Mouse (Mus musculus) cerebellum, adult 11-12 months (tissue): Measurements from ENCODE around the gene Upf3b.
A peak's percentile ranks its signal among the peaks of the same experiment; 100 is the strongest.

Experiments
- DNase-seq: peaks from one replicate; pipeline ENCODE4 v3.0.0; 2022

Upf3b gene

DNA sequence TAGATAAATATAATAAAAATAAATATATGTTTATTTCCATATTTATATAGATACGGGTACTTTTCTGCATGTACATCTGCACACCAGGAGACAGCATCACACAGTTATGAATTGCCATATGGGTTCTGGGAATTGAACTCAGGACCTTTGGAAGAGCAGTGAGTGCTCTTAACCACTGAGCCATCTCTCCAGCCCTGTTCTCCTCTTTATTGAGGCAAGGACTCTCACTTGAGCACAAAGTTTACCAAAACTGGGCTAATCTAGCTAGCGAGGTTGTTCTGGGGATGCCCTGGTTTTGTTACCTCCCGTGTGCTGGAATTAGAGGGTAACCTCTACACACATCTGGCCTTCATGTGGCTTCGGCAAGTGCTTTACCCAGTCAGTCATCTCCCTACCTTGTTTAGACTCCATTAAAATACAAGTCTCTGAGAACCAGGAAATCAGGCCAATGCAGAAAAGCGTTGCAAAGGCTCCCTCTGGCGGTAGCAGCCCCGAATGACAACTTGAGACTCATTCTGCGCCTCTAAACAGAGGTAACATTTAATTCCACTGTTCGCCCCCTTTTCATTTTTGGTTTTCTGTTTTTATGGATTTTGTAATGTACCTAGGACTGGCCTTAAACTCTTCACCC lies 35.7 kb downstream of the Upf3b start:
- DNase-seq: peak; percentile 21

- DNase-seq: no peak
These were observed 41.4 kb downstream of the Upf3b start for GRCm38 (mm10) chrX:37068766-37069165.

GRCm38 (mm10) chrX:37067299-37067698 lies 42.8 kb downstream of the Upf3b start:
- no peak for DNase-seq

DNA sequence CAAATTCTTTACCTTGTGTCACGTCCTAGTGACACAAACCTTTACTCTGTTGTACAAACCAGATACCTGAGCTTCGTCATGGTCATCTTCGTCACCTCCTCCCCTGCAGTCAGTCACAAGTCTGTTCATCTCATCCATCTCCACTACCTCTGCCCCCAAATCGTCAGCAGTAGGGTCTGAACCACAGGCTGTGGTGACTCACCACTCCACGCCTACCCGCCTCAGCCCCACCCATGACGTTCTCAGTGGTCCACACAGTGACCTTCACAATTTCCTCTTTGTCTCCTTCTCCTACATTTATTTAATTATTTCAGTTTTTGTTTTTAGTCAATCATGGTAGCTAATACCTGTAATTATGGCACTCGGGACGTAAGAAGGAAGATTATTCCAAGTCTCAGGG lies 46.2 kb downstream of the Upf3b start:
- DNase-seq: no peak

DNA sequence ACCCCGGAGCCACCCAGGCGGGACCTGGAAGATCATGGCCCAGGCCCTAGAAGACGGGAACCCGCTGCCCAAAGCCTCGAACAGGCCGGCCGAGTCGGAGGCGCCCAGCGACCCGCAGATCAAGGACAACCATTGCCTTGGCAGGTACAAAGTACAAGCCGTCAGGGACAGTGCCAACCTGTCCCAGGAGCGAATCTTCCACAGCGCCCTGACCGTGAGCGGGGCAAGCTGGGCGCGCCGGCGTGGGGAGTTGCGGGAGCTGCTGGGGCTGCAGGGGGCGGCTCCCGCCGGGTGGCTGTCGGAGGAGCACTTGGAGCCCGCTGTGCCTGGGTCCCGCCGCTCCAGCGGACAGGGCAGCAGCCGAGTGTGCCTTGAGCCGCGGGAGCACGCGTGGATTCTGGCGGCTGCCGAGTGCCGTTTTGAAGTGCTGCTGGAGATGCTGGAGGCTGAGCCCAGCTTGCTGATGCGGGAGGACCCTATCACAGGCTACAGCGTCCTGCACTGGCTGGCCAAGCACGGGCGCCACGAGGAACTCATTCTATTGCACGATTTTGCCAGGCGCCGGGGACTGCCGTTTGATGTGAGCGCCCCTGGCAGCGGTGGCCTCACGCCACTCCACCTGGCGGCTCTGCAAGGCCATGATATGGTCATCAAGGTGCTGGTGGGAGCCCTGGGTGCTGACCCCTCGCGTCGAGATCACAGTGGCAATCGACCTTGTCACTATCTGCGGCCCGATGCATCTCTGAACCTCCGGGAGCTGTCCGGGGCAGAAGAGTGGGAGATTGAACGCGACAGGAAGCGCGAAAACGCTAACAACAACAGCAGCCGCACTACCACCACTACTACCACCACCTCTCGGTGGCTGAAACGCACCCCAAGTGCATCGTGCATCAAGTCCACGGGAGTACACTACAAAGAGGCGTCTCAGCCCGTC lies 61.0 kb downstream of the Upf3b start:
- no peak for DNase-seq

DNA sequence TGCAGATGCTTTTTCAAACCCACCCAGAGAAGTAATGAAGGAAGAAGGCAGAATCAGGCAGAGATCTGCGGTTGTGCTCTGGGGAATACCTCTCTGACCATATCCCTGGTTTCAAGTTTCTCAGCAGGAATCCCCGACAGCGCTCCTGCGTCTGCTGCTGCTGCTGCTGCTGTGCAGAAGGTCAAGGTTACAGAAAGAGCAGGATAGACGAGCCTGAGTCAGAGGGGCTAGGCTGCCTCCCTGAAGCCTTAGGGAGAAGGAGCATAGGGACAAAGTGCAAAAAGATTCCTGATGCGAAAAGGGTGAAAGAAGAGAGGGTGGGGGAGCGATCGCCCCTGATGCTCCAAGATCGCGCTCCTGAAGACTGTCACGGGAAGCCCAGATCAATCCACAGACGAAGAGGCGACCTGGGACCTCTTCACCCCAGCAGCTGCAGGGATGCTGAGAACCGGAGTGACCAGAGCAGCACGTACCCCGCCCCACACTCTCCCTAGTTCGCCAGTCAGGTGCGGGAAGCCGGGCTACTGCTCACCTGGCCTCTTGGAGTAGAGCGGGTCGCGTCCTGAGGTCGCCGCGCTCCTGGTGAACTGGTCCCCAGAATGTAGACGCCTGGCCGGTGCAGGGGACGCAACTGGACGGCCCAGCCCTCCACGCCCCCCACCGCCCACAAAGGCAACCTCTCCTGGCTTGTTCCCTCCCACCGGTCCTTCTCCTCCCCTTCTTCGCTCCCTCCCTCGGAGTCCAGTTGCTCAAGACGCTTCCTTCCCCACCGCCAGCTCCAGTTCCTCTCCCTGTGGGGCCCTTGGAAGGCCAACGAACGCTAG lies 61.8 kb downstream of the Upf3b start, which contains the start of gene Sowahd:
Sowahd (plus strand) TSS at position 780 of the 824 bp plus-strand sequence.
- DNase-seq: no peak

- DNase-seq: peak; percentile 14
These were observed 67.4 kb downstream of the Upf3b start for GRCm38 (mm10) chrX:37042726-37043125.
